Mouse (Mus musculus) left cerebral cortex, postnatal 4 days (tissue): Measurements from ENCODE around the gene Zfp637. TPM values are rescaled to one million over a fixed set of nuclear protein-coding genes. Genes with fewer than 3 reads are reported as not detected.
"Not testable (repeated sequence)": the region's sequence is repeated elsewhere in the genome, so short reads cannot be mapped to it uniquely, and the experiment has no call there.

Experiments used
- DNase-seq: peaks from one replicate; pipeline ENCODE4 v3.0.0-alpha.2; 2022
- intact Hi-C: fragments of 180-260 bp; cut with DNase I; formaldehyde crosslinking; loops from one replicate; pipeline ENCODE4 v1.15.1; 2025
- total RNA-seq, 2 experiments: library from RNA; stranded (reverse); gene quantifications; 2 replicates each; pipeline ENCODE4 v1.2.3; 2021

The Zfp637 gene
- total RNA-seq, 2 experiments from 2014 or later = 69.2 to 70.2 TPM

DNA sequence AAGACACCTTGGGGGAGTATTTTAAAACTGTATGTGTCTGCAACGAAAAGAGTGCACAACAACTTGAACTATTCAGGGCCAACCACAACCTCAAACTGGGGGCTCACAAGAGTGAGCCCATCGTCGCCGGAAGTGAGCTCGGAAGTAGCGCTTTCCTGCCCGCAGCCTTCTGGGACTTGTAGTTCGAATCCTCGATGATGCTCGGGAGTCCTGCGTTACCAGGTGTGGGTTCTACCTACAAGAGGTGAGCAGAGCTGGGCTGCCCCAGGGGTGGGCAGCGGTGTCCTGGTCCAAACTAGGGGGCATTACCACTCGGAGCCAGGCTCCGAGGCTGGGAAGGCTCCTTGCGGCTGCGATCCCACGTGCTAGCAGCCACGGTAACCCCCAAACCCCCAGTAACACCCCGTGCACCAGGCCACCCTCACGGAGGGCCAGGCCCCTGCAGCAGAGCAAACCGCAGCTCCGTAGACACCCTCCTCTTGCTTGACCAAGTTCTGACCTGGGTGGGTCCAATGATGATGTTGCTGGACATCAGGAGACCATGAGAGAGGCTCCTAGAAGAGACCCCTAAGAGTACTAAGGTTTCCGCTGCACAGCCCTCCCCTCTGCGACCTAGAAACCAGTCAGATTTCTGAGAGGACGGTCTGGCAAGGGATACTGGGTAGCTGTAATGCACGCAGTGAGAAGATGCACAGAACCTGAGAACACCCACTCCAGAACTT lies 22.1 kb downstream of the Zfp637 start:
- intact Hi-C loops = no loop called here
- DNase-seq = peak; percentile 67

GRCm38 (mm10) chr6:117863751-117864150 lies 22.8 kb downstream of the Zfp637 start:
- no peak for DNase-seq
- intact Hi-C loops = no loop called here

DNA sequence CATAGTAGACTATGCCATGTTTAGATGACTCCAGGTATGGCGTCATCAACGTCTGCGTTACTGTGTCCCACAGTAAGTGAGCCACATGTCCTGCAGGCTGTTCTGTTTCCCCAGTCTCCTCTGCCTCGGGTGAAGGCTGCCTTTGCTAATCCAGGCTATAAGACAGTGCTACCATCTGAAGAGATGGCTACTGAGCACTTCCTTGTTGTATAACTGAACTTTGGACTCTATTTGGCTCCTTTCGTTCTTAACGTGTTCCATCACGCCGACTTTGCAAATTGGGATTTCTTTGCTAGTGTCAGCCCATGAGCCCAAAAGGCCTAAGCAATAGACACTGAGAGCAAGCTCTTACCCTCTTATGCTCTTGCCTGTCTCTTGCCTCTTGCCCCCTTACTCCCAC lies 27.2 kb downstream of the Zfp637 start:
- no peak for DNase-seq
- intact Hi-C loops = no loop called here

DNA sequence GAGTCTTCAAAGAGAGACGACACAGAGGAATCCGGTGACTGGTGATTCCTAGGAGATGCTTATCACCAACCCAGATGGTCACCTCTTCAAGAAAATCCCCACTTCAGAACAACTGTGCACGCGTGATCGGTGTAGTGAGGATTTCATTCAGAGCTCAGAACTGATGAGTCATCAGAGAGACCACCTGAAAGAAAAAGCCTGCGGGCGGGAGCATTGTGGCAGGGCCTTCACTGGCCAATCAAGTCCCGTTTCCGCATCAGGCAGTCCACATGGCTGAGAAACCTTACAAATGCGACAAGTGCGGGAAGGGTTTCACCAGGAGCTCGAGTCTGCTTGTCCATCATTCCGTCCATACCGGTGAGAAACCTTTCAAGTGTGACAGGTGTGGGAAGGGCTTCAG lies 30.1 kb downstream of the Zfp637 start:
- intact Hi-C loops = no loop called here

GRCm38 (mm10) chr6:117873450-117873849 lies 32.5 kb downstream of the Zfp637 start:
- intact Hi-C loops, DNase-seq: not testable (repeated sequence)

More for the DNA sequence above, 30.1 kb downstream of the Zfp637 start:
- no peak for DNase-seq

GRCm38 (mm10) chr6:117874621-117875281 lies 33.8 kb downstream of the Zfp637 start:
- DNase-seq = no peak
- intact Hi-C loops = no loop called here

DNA sequence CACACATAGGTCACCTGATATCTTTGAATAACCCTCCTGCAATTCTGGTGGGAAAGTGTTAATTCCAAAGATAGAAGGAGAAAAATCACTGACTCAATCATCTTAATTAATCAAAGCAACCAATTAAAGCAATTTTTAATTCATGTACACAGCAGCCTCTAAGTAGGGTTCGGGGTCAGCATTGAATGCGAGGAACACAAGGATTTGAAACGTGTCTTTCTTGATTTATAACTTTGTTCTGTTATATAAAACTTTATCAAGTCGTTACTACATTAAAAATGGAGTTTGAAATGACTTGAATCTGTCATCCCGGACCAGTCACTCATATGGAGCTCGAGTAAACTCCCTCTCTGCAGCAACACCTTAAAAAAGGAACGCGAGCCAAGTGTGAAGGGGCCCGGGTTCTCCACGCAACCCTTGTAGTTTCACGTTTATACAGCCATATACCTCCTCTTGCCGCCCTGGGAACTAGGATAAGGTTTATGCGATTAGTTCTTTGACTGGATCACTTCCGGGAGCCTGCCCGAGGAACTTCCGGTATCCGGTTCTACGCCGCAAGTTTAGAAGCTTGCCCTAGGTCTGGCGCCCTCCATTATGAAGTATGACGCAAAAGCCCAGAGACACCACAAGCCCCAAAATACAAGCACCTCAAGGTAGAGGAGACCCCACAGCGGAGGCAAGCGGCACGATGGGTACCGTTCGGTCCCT lies 37.9 kb downstream of the Zfp637 start:
- DNase-seq = peak; percentile 85
- intact Hi-C loops = no loop called here

DNA sequence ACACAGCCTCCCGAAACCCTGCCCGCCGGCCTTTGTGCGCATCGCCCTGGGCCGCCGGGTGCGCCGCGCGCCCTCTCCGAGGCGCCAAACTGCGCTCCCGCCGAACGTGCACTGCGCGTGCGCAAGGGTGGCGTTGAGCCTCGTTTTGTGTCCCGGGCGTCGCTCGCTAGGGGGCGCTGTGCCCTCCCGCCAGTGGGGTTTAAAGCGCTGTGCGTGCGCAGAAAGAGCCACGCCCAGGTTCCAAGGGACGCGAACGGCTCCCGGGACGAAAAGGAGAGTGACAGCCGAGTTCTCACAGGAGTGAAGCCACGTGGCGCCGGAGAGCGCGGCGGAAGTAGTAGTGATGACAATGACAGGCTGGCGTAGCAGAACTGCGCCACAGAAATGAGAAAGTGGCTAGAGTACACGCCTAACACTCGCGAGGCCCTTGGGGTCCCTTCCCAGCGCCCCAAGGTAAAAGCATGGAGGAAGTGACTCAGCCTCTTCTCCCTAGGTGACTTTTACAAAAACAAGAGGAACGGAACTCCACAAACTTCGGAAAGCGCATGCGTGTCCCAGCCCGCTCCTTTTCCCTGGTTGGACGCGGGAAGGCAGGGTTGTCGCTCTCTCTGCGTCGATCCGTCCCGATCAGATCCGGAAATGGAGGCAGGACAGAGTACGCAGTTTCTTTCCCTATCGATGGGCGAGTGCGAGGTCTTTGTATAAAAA lies 38.6 kb downstream of the Zfp637 start:
- peak; percentile 100 for DNase-seq
- intact Hi-C loops = no loop called here

DNA sequence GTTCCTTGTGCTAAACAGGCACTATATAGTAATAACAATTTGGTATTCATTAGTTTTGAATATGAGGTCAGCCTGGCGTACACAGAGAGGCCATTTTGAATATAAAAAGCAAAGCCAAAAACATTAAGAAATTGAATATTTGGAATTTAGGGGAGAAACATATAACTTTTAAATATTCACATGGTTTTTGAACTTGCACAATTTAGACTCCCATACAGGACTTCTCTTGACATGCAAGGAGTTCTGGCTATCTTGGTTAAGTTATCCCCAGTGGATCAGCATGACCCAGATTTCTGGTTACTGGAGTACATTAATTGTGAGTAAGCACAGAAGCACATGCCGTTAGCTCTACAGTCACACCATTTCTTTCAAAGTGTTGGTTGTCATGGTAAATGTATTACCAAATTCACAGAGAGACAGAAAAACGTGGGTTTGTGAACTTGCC lies 39.4 kb downstream of the Zfp637 start:
- DNase-seq = no peak
- intact Hi-C loops = no loop called here

DNA sequence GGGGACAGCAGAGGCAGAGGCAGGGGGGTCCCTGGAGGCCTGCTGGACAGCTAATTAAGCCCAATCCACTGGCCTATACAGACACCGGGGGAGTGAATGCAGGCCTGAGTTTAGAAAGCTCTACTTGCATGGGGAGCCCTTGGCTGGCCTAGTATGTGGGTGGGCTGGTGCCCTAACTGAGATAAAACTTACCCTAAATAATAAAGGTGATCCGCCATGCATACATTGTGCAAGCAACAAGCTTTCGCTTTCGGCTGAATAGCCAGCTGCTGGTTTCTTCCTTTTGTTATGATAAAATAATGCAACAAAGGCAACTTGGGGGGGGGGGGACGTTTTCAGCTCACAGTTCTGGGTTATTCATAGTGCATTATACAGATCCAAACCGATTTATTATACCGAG lies 40.2 kb downstream of the Zfp637 start:
- intact Hi-C loops = no loop called here
- DNase-seq = no peak

GRCm38 (mm10) chr6:117881997-117882396 lies 41.0 kb downstream of the Zfp637 start:
- intact Hi-C loops = no loop called here
- DNase-seq = no peak

DNA sequence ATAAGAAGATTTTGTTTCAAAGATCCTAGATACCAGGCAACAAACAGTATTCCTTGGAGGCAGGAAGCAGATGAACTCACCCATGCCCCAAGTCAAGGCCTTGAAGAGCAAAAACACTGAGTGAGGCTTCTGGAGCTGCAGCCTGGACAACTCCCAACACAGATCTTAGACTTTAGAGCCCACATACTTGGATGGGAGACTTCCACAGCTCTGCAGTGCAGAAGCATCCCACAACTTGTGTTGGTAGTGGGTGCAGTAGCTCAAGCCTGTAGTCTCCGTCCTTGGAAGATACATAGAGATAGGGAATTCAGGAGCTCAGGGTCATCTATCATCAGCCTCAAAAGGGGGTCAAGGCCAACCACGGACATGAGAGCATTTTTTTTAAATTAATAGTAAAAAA lies 45.0 kb downstream of the Zfp637 start:
- intact Hi-C loops = no loop called here
- no peak for DNase-seq

- intact Hi-C loops = no loop called here
- no peak for DNase-seq
These were observed 47.1 kb downstream of the Zfp637 start for GRCm38 (mm10) chr6:117888032-117888431.

DNA sequence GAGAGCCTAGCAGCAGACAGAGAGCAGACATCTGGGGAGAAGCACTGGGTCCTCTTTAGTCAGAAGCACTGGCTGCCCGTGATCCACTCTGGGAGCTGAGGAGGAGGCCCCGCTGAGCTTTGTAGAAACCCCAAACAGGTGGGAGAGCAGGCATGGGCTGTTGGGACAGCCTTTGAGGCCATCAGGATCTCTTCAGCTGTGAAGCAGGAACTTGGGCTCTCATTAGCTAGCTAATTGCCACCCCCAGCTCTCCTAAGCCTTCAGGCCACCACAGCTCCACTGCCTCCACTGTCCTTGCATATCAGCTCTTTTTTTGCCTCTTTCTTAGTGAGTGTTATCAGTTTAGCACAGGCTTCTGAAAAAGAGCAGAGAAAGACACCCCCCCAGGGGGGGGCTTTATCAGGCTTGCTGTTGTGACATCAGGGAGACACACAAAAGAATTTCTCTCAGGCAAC lies 47.7 kb downstream of the Zfp637 start:
- DNase-seq = no peak
- intact Hi-C loops = no loop called here

DNA sequence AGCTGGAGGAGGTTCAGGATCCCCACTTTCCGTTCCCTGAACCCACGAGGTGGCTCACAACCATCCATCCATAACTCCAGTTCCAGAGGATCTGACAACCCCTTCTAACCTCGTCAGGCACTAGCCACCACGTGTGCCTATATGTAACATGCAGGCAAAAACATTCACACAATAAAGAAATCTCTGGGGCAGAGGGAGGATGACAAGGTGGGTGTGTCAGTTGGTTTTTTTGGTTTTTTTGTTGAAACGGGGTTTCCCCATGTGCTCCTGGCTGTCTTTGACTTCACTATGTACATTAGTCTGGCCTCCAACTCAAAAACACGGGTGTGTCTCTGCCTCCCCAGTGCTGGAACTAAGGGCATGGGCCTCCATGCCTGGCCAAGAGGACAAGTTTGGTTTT lies 49.3 kb downstream of the Zfp637 start:
- no peak for DNase-seq
- intact Hi-C loops = no loop called here

DNA sequence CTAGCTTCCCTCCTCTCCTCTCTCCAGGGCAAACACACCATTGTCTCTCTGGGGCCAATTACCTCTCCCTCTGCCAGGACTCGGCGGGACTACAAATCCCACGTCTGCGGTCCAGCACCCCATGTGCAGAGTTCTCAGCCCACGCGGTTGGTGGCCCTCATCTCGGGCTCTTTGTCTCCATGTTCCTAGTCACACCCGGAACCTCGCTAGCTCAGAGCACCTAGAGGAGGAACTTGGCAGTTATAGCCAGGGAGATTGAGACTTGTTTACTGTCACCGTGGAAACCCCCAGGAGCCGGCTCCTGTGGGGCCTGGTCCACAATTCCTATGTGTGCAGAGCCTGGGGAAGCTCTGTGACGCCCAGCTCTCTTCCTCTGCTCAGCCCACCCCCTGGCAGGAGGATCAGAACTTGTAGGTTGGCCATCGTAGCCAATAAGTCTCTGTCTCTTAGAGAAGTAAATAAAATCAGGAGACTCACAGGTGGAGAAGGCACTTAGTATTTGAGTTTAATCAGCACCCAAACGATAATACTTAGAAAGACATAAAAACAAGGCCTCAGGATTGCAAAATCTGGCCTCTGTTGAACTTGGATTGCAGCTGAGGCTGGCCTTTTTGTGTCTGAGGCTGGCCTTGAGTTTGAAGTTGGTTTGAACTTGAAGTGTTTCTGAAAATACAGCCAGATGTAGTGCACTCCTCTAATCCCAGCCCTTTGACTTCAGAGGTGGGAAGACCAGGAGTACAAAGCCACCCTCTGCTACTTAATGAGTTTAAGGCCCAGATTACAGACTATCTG lies 50.6 kb downstream of the Zfp637 start:
- no peak for DNase-seq
- intact Hi-C loops = no loop called here

DNA sequence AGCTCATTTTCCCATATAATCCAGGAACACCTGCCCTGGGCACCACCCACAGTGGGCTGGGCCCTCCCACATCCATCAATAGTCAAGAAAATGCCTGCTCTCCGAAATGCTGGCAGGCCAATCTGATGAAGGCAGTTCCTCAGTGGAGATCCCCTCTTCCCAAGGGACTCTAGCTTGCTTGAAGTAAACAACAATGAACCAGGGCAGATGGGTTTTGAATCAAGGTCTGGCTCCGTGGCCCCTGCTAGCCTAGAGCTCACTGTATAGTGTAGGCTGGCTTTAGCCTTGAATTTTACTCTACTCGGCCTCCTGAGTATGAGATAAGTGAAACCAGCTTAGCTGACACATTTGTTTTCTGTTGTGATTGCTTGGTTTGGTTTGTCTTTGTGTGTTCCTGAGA lies 51.4 kb downstream of the Zfp637 start:
- intact Hi-C loops = no loop called here
- no peak for DNase-seq

- intact Hi-C loops = no loop called here
- DNase-seq = no peak
These were observed 52.5 kb downstream of the Zfp637 start for GRCm38 (mm10) chr6:117893435-117893834.
